Mouse (Mus musculus) adrenal gland, adult 8-10 months (tissue): Measurements from ENCODE around the gene Flnc. TPM values are rescaled to one million over a fixed set of nuclear protein-coding genes. Genes with fewer than 3 reads are reported as not detected.
A peak's percentile ranks its signal among the peaks of the same experiment; 100 is the strongest.

Experiments used
- DNase-seq: peaks from one replicate; pipeline ENCODE4 v3.0.0; 2022
- total RNA-seq, 4 experiments: library from RNA; stranded (reverse); gene quantifications; 2 replicates each; pipeline ENCODE4 v1.2.4; 2022

The Flnc gene
- total RNA-seq, 4 experiments from 2014 or later = 2.9 to 8.6 (median 5.2) TPM

GRCm38 (mm10) chr6:29432156-29432555 is 900 bp upstream of the Flnc start:
- no peak for DNase-seq

- no peak for DNase-seq
Observed at GRCm38 (mm10) chr6:29432676-29433037, 399 bp upstream of the Flnc start.

- DNase-seq = no peak
Observed at GRCm38 (mm10) chr6:29433804-29434795, 1.0 kb downstream of the Flnc start.

GRCm38 (mm10) chr6:29434911-29435691 is 2.0 kb downstream of the Flnc start:
- no peak for DNase-seq

GRCm38 (mm10) chr6:29435940-29436451 is 2.9 kb downstream of the Flnc start:
- DNase-seq = no peak

GRCm38 (mm10) chr6:29436461-29436934 is 3.4 kb downstream of the Flnc start:
- no peak for DNase-seq

GRCm38 (mm10) chr6:29439251-29439650 is 6.2 kb downstream of the Flnc start:
- no peak for DNase-seq

GRCm38 (mm10) chr6:29439789-29440188 is 6.7 kb downstream of the Flnc start:
- no peak for DNase-seq

- DNase-seq = peak; percentile 22
Observed at GRCm38 (mm10) chr6:29444773-29445172, 11.7 kb downstream of the Flnc start.

GRCm38 (mm10) chr6:29445354-29445753 is 12.3 kb downstream of the Flnc start:
- DNase-seq = no peak

- DNase-seq = no peak
Observed at GRCm38 (mm10) chr6:29449858-29450257, 16.8 kb downstream of the Flnc start.

- DNase-seq = no peak
Observed at GRCm38 (mm10) chr6:29450667-29451066, 17.6 kb downstream of the Flnc start.

- DNase-seq = no peak
Observed at GRCm38 (mm10) chr6:29461502-29461901, 28.4 kb downstream of the Flnc start.

GRCm38 (mm10) chr6:29463388-29463787 is 30.3 kb downstream of the Flnc start:
- no peak for DNase-seq

GRCm38 (mm10) chr6:29467583-29468354 is 34.7 kb downstream of the Flnc start, which contains the start of gene Atp6v1f:
Gene Atp6v1f (plus strand): TSS chr6:29467718.
- peak; percentile 86 for DNase-seq

- DNase-seq = no peak
Observed at GRCm38 (mm10) chr6:29468851-29469250, 35.8 kb downstream of the Flnc start.

GRCm38 (mm10) chr6:29471137-29471536 is 38.1 kb downstream of the Flnc start, which contains the start of gene Atp6v1fnb:
Gene Atp6v1fnb (plus strand): TSS chr6:29471437.
- DNase-seq = no peak

GRCm38 (mm10) chr6:29473941-29474691 is 41.1 kb downstream of the Flnc start:
- peak; percentile 84 for DNase-seq

- no peak for DNase-seq
Observed at GRCm38 (mm10) chr6:29474736-29475135, 41.7 kb downstream of the Flnc start.

- DNase-seq = no peak
Observed at GRCm38 (mm10) chr6:29482691-29483090, 49.6 kb downstream of the Flnc start.
